Mouse (Mus musculus) heart, adult 11 months (tissue): ENCODE results near the gene Vmn2r121.

ENCODE experiments used
- DNase-seq: peaks from one replicate; pipeline ENCODE4 v3.0.0; 2022

Vmn2r121 gene

DNA sequence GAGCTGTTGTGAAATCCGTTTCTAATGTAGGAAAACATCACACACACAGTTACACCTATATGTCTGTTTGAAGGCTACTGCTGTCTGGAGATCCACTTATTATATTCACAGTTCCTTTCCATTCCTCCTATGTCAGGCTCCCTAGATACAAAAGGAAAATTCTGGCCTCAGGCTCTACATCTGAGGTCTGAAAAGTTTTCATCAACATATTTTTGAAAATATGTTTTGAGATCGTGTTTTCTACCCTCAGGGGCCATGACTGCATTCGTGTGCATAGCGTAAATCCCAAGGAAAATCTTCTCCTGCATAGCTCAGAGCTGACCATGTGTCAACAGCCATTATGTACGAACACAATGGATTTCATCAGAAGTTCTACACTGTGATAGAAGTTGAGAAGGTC, at the start of gene Vmn2r121:
Vmn2r121 (minus strand) TSS at position 101 of the 400 bp plus-strand sequence.
- DNase-seq, result no peak
